Mouse (Mus musculus) cerebellum, adult 2 months (tissue): ENCODE results near the gene Hoxa3.

Experiments
- CTCF ChIP-seq: fragments of 200-500 bp; IDR thresholded peaks from 2 replicates; pipeline ENCODE4 v1.5.1; 2011; ENCODE audit warnings: low read depth, mild to moderate bottlenecking, control low read depth, low read length, moderate library complexity, borderline replicate concordance; ENCODE audit not compliant: insufficient read depth
- POLR2A ChIP-seq: fragments of 200-500 bp; IDR thresholded peaks from 2 replicates; pipeline ENCODE4 v1.6.1; 2011; ENCODE audit warnings: low read length, control low read depth, borderline replicate concordance; ENCODE audit not compliant: insufficient read depth

GRCm38 (mm10) chr6:52167736-52168161 lies 45.4 kb downstream of the Hoxa3 start:
- TF ChIP-seq CTCF (no peak), POLR2A (no peak)
